Mouse (Mus musculus): ENCODE results near the gene Pglyrp2.

- no peak for TF ChIP-seq CTCF (IDR thresholded peaks at IDR 0.05; ENCODE audit: low read depth, low read length)
- no peak for TF ChIP-seq EP300 (IDR thresholded peaks at IDR 0.05; ENCODE audit: insufficient read depth, low read depth, low read length)
- no peak for TF ChIP-seq POLR2A (IDR thresholded peaks at IDR 0.05; ENCODE audit: insufficient read depth, low read length)
Measured at GRCm38 (mm10) chr17:32396266-32396665, 27.7 kb downstream of the Pglyrp2 start.
